Mouse (Mus musculus) c-Kit-positive CD71-positive TER-119-positive erythroid progenitor cells, embryonic 14.5 days (primary cell): Measurements from ENCODE around the gene Tatdn2.
A peak's percentile ranks its signal among the peaks of the same experiment; 100 is the strongest.
"Not testable (repeated sequence)": the region's sequence is repeated elsewhere in the genome, so short reads cannot be mapped to it uniquely, and the experiment has no call there.

Experiments
- DNase-seq: peaks from one replicate; pipeline ENCODE4 v3.0.0-alpha.2; 2013; ENCODE audit warnings: low spot score

Tatdn2 gene

DNA sequence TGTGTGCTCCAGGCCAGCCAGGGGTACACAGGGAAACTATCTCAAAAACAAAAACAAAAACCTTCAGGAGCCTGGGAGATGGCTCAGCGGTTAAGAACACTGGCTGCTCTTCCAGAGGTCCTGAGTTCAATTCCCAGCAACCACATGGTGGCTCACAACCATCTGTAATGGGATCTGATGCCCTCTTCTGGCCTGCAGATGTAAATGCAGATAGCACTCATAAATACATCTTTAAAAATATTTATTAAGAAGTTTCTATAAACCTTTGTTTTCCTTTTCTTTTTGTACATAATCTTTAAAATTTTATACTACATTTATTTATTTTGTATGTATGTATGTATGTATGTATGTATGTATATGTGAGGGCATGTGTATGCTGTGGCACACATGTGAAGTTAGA lies 24.8 kb upstream of the Tatdn2 start:
- not testable (repeated sequence) for DNase-seq

DNA sequence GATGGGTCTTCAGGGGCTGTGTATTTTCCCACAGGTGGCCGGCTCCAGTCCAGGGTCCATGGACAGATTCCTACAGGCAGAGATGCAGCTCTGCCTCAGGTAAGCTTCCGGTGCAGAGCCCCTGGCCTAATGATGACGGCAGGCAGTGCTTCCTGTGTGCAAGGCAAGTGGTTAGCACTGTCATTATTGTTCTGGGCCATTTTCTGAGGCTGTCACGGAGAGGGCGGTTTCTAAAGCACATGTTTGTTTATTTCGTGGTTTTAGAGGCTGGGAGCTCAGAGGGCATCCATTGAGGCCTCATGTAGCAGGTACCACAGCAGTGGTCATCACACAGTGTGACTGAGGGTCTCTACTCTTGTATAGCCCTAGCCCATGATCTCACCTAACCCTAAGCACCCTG lies 23.9 kb upstream of the Tatdn2 start:
- DNase-seq, result no peak

DNA sequence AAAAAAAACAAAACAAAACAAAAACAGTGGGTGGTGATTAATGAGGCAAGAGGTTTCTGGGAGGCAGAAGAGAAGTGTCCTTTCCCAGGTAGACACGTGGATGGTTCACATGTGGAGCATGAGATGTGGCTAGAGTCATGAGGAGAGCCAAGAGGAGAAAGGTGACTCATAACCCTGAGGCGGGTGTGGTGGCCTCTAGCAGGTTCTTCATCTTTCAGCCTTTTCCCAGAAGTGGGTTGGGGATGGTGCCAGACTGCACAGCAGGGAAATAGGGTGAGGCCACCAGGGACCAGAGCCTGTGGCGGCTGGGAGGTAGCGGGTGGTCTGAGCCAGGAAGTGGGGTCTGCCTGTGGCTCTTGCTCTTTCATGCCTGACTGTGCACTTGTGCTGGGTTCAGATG lies 21.6 kb upstream of the Tatdn2 start:
- no peak for DNase-seq

DNA sequence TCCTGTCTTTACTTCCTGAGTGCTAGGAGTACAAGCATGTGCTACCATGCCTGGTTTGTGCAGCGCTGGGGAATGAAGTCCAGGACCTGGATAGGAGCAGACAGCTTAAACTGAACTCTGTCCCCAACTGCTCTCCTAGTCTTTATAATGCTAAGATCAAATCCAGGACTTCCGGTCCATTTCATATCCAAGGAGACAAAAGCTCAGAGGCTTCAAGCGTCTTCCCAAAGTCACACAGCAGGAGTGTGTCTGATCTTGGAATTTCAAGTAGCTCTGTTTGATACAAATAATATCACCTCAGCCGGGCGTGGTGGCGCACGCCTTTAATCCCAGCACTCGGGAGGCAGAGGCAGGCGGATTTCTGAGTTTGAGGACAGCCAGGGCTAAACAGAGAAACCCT lies 20.9 kb upstream of the Tatdn2 start:
- no peak for DNase-seq

DNA sequence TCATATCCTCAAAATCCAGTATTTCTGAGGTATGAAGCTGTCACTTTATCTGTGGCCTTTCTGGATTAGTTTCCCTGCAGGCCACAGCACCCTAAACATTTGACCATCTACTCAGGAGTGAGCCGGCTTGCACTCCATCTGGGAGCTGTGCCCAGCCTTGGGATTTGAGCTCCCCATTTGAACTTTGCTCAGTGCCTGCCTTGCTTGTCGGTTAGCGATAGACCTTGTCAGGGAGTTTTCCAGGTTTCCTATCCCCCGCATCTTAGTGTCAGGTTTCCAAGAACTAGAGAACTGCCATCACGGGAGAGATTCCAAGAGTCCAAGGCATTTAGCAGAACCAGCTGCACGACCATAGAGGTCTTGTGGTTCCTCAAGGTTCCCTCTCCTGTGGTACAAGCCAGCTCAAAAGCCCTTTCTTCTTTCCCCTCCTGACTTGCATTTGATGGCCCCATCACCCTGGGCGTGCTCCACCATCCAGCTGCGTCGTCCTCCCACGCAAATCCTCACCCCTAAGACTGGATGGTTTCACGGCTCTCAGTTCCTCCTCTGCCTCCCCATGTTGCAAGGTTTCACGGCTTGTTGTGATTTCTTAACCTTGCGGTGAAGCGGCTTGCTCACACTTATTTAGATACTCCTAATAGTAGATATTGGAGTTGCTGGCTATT lies 19.6 kb upstream of the Tatdn2 start:
- no peak for DNase-seq

DNA sequence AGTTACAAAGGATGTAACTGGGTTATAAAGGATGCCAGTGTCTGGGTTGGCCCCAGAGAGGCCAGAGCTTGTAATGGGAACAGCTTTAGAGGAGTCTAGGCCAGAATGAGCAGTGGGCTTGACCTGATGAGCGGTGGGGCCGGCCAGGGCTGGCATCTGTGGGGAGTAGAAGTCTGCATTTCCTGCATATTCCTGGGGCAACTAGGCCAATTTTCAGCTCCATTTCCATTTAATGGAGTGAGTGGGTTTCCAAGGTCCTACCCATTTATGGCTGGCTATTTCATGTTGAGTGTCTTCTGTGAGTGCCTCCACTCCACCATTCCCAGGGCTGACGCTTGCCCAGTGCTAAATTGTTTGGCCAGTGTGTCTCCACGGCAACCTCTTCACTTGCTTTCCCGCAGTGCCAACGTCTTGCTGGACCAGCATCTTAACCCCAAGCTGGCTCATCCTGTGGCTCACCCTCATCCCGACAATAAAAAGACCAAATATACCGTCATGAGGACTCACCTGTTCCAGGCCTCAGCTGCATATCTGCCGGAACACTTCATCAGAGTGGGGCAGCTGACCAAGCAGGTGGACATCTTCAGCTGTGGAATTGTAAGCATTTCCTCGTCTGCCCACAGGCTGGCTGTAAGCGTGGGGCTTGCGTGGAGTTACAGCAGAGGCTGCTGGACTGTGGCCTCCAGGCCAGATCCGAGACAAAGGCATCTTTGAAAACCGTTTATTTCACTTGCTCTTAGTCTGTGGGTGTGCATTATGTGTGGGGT lies 18.4 kb upstream of the Tatdn2 start:
- no peak for DNase-seq

DNA sequence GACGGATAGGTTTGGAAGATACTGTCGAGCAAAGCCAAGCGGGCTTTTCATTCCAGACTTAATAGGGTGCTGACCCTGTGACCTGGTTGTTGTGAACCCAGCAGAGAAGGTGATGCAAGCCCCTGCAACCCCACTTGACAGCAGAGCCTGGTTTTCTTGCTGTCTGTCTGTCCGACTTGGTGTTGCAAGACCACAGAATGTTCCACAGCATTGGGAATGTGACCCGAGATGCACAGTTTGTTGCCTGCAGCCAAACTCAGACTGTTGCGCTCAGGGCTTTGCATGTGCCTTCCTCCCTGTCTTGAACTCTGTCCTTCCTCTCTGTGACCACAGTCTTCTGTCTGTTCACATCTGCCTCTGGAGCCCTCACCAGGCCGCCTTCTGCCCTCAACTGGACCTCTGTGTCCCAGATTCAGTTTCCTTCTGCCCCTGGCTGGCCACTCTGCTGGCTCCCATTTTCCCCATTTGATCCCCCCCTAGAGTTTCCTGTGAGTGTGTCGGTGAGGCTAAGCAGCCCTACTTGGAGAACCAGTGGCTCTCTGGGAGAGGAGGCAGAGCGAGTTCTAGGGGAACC lies 16.8 kb upstream of the Tatdn2 start:
- DNase-seq, result no peak

DNA sequence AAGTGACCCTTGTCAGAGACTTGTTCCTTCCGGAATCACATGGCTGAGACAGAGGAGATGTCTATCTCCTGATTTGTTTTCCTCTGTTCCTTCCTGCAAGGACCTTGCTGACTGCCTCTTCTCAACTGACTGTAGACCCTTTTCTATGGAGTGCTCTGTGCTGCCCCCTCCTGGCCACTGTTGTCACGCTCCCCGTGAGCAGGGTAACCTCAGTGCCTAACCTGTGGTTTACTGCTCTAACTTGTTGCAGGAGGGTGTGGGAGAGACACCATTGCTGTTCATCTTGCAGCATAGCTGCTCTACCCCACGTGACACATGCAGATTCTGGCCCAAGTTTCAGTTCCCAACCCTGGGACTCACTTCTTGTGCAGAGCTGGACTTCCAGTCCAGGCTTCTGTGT lies 15.6 kb upstream of the Tatdn2 start:
- peak; percentile 77 for DNase-seq

DNA sequence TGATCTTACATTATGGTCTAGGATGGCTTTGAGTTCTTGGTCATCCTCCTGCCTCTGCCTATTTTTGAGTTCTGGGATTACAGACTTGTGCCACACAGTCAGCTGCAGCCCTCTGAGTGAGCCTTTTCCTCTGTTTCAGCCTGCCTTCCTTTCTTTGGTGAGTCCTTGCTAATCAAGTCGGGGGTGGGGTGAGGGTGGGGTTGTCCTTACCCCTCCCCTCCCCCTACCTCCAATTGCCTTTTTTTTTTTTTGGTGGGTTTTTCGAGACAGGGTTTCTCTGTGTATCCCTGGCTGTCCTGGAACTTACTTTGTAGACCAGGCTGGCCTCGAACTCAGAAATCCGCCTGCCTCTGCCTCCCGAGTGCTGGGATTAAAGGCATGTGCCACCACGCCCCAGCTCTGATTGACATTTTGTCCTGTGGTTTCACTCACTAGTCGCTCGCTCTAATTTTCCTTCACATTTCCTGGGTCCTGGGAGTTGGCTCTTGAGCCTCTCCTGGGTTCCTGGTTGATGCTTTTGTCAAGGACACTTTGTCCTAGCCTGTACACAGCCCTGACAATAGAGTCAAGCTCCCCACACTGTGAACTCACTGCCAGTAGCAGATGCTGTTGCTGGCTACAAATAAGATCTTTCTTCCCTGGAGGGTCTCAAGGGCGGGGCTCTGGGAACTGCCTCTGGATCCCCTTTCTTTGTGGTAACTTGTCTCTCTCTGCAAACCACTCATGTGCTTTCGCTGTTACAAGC lies 13.6 kb upstream of the Tatdn2 start:
- no peak for DNase-seq

DNA sequence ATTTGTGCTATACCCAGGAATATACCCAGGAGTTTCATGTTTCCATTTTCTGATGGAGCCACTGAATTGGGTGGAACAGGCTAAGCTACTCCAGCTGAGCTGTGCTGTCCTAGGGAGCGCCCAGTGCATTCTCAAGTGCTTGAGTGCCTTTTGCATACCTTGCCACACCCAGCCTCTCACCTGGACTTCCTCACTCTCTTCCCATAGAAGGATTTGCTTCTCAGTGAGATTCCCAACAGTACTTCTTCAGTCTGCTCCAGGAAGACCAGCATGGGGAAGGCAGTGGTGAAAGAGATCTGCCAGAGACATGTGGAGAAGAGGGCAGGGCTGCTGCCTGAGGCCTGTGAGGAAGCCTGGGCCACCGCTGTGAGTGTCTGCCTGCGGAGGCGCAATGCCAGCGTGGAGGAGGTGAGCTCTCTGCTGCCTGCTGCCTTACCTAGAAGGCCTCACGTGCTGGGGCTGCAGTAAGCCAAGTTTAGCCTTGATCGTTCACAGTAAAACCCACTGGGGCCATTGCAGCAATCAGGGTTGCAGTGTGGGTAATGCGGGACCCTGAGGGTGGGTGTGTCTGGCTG lies 10.2 kb upstream of the Tatdn2 start:
- DNase-seq, result no peak

DNA sequence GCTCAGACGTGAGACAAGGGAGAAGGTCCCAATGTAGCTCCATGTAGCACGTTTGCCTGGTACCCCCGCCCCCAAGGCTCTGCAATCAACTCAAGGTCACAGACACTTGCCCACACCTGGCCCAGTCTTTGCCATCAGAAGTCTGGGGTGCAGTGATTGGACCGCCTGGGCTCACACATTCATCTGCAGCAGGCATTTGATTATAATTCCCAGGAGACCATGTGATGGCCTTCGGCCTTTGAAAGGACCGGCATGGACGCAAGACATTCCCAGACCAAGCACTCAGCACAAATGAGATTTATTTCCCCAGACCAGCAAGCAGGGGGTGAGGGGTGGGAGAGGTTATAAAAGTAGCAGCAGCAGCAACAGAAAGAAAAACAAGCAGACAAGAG lies 6.8 kb upstream of the Tatdn2 start:
- DNase-seq, result no peak

DNA sequence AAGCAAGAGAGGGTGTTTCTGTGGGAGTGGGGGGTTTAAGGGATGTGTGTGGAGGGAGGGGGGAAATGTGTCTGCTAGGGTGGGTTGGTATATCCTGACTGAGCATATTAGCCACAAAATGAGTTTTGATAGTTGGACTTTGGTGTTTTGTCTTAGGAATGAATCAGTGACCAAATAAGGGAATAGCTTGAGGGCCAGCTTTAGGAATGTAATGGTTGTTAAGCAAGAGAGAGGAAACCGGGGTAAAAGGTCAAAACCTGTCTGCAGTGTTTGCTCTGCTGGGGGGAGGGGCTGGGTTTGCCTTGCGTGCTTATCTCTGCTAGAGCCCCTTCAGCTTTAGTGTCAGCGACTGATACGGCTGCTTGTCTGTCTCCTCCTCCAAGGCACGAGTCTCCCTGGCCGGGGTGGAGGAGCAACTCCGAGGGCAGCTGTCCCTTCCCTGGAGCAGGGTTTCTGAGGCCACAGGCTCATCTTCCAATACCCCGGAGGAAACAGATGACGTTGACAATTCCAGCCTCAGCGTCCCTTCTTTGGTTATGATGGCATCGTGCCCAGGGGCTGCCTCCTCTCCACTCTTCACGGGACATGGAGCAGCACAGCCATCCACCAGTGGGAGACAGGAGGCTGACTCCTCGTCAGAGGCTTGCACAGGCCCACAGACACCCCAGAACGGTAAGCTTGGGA lies 6.3 kb upstream of the Tatdn2 start:
- peak; percentile 87 for DNase-seq

DNA sequence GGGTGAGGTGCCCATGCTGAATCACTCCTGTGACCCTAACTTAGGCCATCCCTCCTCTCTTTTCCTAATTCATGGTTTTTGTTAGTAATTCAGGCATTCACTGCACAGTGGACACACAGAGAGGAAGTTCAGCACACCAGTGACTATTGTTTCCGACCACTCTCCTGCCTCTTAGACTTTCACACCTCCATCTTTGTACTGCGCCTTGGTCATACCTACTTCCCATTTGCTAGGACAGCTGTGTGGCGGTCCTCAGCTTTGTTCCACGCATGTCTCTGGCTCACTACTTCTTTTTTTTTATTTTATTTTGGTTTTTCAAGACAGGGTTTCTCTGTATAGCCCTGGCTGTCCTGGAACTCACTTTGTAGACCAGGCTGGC lies 5.8 kb upstream of the Tatdn2 start:
- DNase-seq, result no peak

DNA sequence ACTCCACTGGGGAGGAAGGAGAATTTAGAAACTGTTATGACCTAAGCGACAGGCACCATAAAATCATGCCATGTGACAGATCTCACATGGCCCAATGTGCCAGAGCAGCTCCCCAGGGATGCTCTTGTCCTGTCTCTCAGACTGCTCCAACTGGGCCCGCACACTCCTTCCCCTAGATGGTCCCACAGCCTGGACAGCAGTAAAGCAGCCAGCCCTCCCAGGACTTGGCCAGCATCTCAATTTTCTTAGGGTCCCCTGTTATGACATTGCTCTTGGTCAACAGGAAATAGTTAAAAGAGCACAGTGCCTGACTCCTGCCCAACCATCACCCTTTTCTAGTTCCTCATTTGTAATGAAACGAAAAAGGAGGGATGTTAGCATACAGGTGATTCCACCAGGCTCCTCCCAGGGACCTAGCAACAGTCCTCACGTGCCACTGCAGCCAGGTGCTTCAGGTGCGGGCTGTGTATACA lies 4.2 kb upstream of the Tatdn2 start:
- no peak for DNase-seq

DNA sequence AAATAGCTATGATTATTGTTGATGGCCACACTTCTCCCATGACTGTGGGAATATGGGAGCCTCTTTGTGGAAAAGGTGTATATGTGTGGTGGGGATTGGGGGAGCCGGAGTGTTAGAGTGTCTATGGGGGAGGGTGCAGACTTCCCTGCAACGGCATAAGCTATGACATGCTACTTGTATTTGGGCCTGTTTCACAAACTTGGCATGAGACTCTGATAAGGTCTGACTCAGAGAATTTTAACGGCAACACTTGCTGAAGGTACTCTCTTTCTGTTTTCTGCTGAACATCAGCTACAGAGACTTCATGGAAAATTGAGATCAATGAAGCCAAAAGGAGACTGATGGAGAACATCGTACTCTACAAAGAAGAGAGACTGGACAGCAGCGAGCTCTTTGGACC lies 3.5 kb upstream of the Tatdn2 start:
- DNase-seq, result no peak

DNA sequence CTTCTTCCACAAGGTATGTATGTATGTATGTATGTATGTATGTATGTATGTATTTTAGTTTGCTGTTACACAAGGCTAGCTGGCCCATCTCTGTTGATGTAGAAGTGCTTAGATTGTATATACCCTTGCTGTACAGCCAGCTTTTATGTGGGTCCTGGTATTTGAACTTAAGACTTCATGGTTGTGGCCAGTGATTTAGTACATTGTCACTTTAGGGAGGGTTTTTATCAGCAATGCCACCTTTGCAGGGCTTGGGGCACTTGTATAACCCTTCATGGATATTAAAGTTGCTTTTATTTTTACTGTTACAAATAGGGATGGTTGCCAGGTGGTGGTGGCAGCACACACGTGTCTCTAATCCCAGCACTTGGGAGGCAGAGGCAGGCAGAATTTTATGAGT lies 1.6 kb upstream of the Tatdn2 start:
- DNase-seq, result peak; percentile 36

DNA sequence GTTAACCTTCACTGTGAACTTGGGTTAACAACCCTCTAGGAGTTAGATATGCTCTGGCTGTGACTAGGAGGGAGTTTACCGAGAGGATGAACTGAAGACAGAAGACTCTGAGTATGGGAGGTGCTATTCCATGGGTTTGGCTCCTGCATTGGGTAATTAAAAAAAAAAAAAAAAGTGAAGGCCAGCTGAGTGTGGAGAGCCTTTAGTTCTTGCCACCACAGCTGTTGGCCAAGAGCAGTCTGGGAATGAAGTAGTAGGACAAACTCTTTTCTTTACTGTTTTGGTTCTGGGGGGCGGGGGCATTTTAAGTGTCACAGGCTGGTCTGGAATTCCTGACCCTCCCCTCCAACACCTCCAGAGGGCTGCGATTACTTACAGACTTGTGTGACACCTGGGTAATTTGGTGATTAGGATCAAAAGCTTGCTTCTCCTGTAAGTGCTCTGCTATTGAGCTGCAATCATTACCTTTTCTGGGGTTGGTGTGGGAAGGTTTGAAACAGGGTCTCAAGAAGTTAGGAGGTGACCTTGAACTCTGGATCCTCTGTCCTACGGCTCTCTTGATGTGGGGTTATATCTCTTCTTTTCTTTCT lies 989 bp upstream of the Tatdn2 start:
- DNase-seq, result no peak

DNA sequence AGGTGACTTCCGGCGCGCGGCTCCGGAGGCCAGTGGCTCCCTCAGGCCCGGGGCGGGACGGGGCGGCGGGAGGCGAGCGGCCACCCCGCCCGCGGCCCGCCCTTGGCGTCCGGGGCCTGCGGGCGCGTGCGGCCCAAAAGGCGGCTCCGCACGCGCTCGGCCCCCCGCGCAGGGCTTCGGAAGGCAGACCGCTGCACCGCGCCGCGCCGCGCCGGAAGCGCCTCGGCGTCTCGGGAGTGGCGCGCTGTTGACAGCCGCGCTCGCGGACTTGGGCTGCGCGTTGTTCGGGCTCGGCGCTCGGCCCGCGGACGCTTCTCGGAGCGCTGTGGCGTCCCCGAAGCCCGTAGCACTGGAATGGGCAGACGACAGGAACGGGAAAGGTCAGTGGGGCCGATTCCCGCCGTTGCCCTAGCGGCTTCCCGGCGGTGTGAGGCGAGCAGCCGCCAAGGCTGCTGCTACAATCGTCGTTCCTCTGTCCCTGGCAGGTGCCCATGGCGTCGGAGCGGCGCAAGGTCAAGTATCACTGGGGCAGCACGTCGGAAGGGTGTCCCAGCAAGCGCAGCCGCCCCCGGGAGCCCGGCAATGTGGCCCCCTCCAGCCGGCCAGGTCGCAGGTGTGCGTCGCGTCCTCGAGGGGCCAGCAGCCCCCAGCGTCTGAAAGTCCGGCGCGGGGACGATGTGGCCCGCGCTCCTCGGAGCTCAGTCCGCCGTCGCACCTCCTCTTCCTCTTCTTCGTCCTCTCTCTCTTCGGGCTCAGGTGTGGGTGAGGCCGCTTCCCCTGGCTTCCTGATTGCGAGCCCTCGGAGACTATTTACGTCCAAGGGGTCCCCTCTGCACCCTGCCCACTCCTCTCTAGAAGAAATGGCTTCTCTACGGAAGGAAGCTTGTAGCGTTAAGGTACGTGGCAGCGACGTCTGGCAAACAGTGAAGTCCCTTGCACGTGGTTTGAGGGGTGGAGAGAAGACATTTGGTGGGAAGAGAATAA lies 664 bp downstream of the Tatdn2 start:
- DNase-seq, result no peak

DNA sequence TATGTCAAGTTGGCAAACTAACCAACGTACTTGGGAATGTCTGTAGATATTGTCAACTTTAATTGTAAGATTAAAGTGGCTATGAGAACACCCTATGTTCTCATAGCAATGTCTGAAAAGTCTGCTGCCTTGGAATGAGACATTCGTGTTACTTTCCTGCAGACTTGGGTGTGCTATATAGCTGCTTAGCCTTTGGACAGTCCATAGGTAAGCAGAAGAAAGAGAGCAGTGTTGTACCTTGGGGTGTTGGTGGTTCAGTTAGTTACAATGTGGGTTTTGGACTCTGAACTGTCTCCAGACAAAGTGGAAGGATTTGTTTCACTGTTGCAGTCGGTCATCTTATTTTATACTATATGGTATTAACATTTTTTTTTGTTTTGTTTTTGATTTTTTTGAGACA lies 15.9 kb downstream of the Tatdn2 start:
- no peak for DNase-seq

DNA sequence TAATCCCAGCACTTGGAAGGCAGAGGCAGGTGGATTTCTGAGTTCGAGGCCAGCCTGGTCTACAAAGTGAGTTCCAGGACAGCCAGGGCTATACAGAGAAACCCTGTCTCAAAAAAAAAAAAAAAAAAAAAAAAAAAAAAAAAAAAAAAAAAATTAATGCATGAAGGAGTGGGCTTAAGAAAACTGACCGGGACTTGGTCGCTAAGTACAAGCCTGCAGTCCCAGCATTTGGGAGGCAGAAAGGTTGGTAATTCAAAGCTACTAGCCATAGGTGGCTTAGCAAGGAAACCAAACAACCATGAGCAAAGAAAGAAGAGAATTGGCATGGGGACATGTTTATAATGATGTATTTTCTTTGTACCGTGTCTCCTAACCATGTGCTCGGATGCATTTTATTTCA lies 16.5 kb downstream of the Tatdn2 start:
- DNase-seq, result not testable (repeated sequence)
